20 mouse cellular contexts compared by ENCODE assay signal in the genomic region with DNA sequence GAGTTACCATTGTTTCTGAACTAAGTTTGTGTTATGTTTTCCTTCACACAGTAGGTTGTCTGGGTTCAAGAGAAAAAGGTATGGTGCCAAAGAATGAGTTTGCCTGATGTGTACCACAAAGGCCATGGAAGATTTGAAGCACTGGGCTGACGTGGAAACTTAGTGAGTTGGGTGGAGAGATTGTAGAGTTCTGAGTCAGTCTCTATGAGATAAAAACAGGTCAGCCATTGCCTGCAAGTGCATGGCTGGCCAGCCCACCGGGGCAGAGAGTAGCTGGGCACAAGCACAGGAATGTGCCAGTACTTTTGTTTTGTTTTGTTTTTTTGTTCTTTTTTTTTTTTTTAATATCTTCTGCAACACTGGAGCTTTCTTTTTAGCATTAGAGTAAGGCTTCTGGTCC.
"Had no signal": no experiment of that assay in that cellular context is flagged by ENCODE, and none has a peak within 500 bp of the region (broad histone marks: within the 10 kb centered on the region; RNA-seq: fewer than 3 reads in every experiment).

No protein-coding gene starts in this region.

- DNase-seq: lung, adult 2 months; lung, postnatal 14 days; lung, postnatal 36 days; retina, postnatal 1 day; right cerebral cortex, adult 18-20 months; right cerebral cortex, postnatal 25 days; right cerebral cortex, postnatal 4 days; thymus, adult 2 months; thymus, postnatal 25 days; thymus, postnatal 4 days had no signal

- H3K4me1 ChIP-seq: megakaryocyte, embryonic 14.5 days; midbrain, embryonic 13.5 days; neural tube, embryonic 13.5 days; neural tube, embryonic 15.5 days; stomach, embryonic 15.5 days had no signal

- H3K36me3 ChIP-seq: lung, embryonic 15.5 days; midbrain, embryonic 13.5 days; midbrain, embryonic 15.5 days; neural tube, embryonic 13.5 days; neural tube, embryonic 15.5 days; stomach, embryonic 15.5 days had no signal

- H3K4me3 ChIP-seq: lung, embryonic 15.5 days; megakaryocyte, embryonic 14.5 days; midbrain, embryonic 13.5 days; midbrain, embryonic 15.5 days; neural tube, embryonic 13.5 days; neural tube, embryonic 15.5 days; stomach, embryonic 15.5 days had no signal

- H3K4me2 ChIP-seq: lung, embryonic 15.5 days; midbrain, embryonic 11.5 days; midbrain, embryonic 13.5 days; midbrain, embryonic 15.5 days; neural tube, embryonic 13.5 days; neural tube, embryonic 15.5 days; stomach, embryonic 15.5 days had no signal

- H3K27ac ChIP-seq: lung, embryonic 15.5 days; macrophage; midbrain, embryonic 13.5 days; midbrain, embryonic 15.5 days; neural tube, embryonic 13.5 days; neural tube, embryonic 15.5 days; stomach, embryonic 15.5 days; stomach, postnatal 0 days had no signal

- H3K27me3 ChIP-seq: lung, embryonic 15.5 days; megakaryocyte, embryonic 14.5 days; midbrain, embryonic 13.5 days; midbrain, embryonic 15.5 days; neural tube, embryonic 13.5 days; neural tube, embryonic 15.5 days; stomach, embryonic 15.5 days had no signal

- H3K9me3 ChIP-seq: lung, embryonic 15.5 days; midbrain, embryonic 13.5 days; midbrain, embryonic 15.5 days; neural tube, embryonic 13.5 days; neural tube, embryonic 15.5 days; stomach, embryonic 15.5 days had no signal
